13 mouse cellular contexts compared by ENCODE assay signal in the genomic region with DNA sequence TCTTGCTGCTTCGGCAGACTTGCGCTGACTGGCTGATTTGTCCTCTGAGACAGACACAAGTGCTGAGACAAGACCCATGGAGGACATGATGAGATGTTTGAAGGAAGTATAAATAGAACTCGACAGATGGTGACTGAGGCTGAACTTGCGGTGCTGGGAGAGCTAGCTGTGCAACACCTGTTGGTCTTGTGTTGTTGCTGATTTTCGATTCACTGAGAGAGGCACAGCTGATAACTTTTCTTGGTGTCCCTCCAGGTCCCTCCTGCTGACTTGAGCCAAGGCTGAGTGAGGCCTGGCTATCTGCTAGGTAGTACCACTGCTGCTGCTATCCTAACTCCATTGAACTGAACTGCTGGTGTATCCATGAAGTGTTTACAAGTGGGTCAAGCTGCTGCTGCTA.
"Had no signal": no experiment of that assay in that cellular context is flagged by ENCODE, and none has a peak within 500 bp of the region (broad histone marks: within the 10 kb centered on the region; RNA-seq: fewer than 3 reads in every experiment).

No protein-coding gene starts in this region.

- H3K27ac ChIP-seq: left cerebral cortex, adult 2 months; limb, embryonic 10.5 days; liver, embryonic 15.5 days; midbrain, embryonic 10.5 days; neural tube, embryonic 12.5 days had no signal

- H3K9ac ChIP-seq: liver, embryonic 15.5 days; lung, embryonic 14.5 days; neural tube, embryonic 12.5 days had no signal

- H3K9me3 ChIP-seq: limb, embryonic 10.5 days; liver, embryonic 15.5 days; midbrain, embryonic 10.5 days; neural tube, embryonic 12.5 days had no signal

- H3K4me1 ChIP-seq: limb, embryonic 10.5 days; liver, embryonic 15.5 days; midbrain, embryonic 10.5 days; neural tube, embryonic 12.5 days had no signal

- H3K4me2 ChIP-seq: liver, embryonic 11.5 days; liver, embryonic 15.5 days; lung, embryonic 14.5 days; neural tube, embryonic 12.5 days had no signal

- H3K36me3 ChIP-seq: limb, embryonic 10.5 days; liver, embryonic 15.5 days; midbrain, embryonic 10.5 days; neural tube, embryonic 12.5 days had no signal

- H3K4me3 ChIP-seq: left cerebral cortex, adult 2 months; limb, embryonic 10.5 days; liver, embryonic 15.5 days; midbrain, embryonic 10.5 days; neural tube, embryonic 12.5 days had no signal

- DNase-seq: kidney, postnatal 10 days; kidney, postnatal 4 days; lung, embryonic 14.5 days; lung, postnatal 10 days; lung, postnatal 4 days; midbrain, embryonic 14.5 days; thymus, postnatal 36 days had no signal

- H3K27me3 ChIP-seq: liver, embryonic 15.5 days; neural tube, embryonic 12.5 days had no signal
